Mouse (Mus musculus) forebrain, embryonic 16.5 days (tissue): ENCODE results near the gene Iars2. TPM values are rescaled to one million over a fixed set of nuclear protein-coding genes. Genes with fewer than 3 reads are reported as not detected.

Source experiments
- ATAC-seq: fragments of 200-750 bp; cut with Nextera tagmentation; 2 replicates; pipeline ENCODE4 v1.8.0; 2017; ENCODE audit warnings: mild to moderate bottlenecking, moderate library complexity
- H3K27ac ChIP-seq: fragments of 300-500 bp; sonication (generic); 2 replicates; pipeline ENCODE4 v1.5.1; 2014; ENCODE audit warnings: low read length, control low read depth
- H3K27me3 ChIP-seq: fragments of 300-500 bp; sonication (generic); replicated peaks from 2 replicates; pipeline ENCODE4 v1.6.1; 2014; ENCODE audit warnings: low read length; ENCODE audit not compliant: control insufficient read depth, insufficient read depth
- H3K36me3 ChIP-seq: fragments of 300-500 bp; sonication (generic); 2 replicates; pipeline ENCODE4 v1.6.1; 2014; ENCODE audit not compliant: control insufficient read depth, insufficient read depth
- H3K4me1 ChIP-seq: fragments of 300-500 bp; sonication (generic); replicated peaks from 2 replicates; pipeline ENCODE4 v1.6.1; 2014; ENCODE audit warnings: low read length; ENCODE audit not compliant: control insufficient read depth, insufficient read depth
- H3K4me2 ChIP-seq: fragments of 300-500 bp; sonication (generic); 2 replicates; pipeline ENCODE4 v1.6.1; 2014; ENCODE audit warnings: mild to moderate bottlenecking, low read length, control low read depth
- H3K4me3 ChIP-seq: fragments of 300-500 bp; sonication (generic); replicated peaks from 2 replicates; pipeline ENCODE4 v1.5.1; 2014; ENCODE audit warnings: mild to moderate bottlenecking, low read length, control low read depth
- H3K9ac ChIP-seq: fragments of 300-500 bp; sonication (generic); replicated peaks from 2 replicates; pipeline ENCODE4 v1.6.1; 2014; ENCODE audit warnings: low read depth, low read length, control low read depth
- H3K9me3 ChIP-seq: fragments of 300-500 bp; sonication (generic); 2 replicates; pipeline ENCODE4 v1.6.1; 2016; ENCODE audit warnings: low read length; ENCODE audit not compliant: control insufficient read depth
- WGBS: fragments of 180-500 bp; shearing (Covaris S2); extraction: QIAGEN DNeasy Blood & Tissue Kit; methylation state at CpG from one replicate; pipeline ENCODE4 v1.1.7; 2014; 5-methylcytosine and 5-hydroxymethylcytosine counted together
- microRNA counts: library from miRNA; unstranded; fragments of <30 nt; microRNA quantifications from one replicate; lab custom pipeline; 2016
- microRNA-seq: library from miRNA; unstranded; fragments of <30 nt; microRNA quantifications from one replicate; pipeline ENCODE4, GENCODE M21; 2017
- polyA plus RNA-seq: library from polyadenylated mRNA; unstranded; fragments of >200 nt; fragmentation: Nextera tagmentation; extraction: Ambion mirVana; gene quantifications from 2 replicates; pipeline ENCODE4 v1.2.1, GENCODE M21; 2015

Iars2 gene
- polyA plus RNA-seq, 1 experiment from 2014 or later: 18.2 TPM

GRCm38 (mm10) chr1:185248728-185249127 is 80.5 kb downstream of the Iars2 start:
- Histone ChIP-seq H3K4me3 (no peak overlapping the region), H3K4me1 (peaks cover 9% of the 10 kb centered on the region), H3K4me2 (no peak overlapping the region), H3K9me3 (no peaks in the 10 kb centered on the region), H3K27me3 (no peaks in the 10 kb centered on the region), H3K36me3 (peaks cover 18% of the 10 kb centered on the region), H3K27ac (no peak overlapping the region), H3K9ac (no peak overlapping the region)
- 90% methylated on average over 8 of the region's 8 CpGs for WGBS
- no peak for ATAC-seq

- peaks cover 3% of the 10 kb centered on the region for H3K4me1 ChIP-seq
- no peaks in the 10 kb centered on the region for H3K9me3 ChIP-seq
- peaks cover 12% of the 10 kb centered on the region for H3K36me3 ChIP-seq
- H3K9ac ChIP-seq: no peak overlapping the region
- ATAC-seq: no peak
- H3K4me2 ChIP-seq: no peak overlapping the region
- no peak overlapping the region for H3K27ac ChIP-seq
- H3K27me3 ChIP-seq: no peaks in the 10 kb centered on the region
- 88% methylated on average over 20 of the region's 20 CpGs for WGBS
- no peak overlapping the region for H3K4me3 ChIP-seq
Observed at GRCm38 (mm10) chr1:185247429-185248085, 81.6 kb downstream of the Iars2 start.

- no peak overlapping the region for H3K9ac ChIP-seq
- H3K4me2 ChIP-seq: no peak overlapping the region
- H3K27ac ChIP-seq: no peak overlapping the region
- no peak overlapping the region for H3K4me3 ChIP-seq
- 79% methylated on average over 7 of the region's 7 CpGs for WGBS
- peaks cover 14% of the 10 kb centered on the region for H3K36me3 ChIP-seq
- peaks cover 3% of the 10 kb centered on the region for H3K4me1 ChIP-seq
- ATAC-seq: no peak
- no peaks in the 10 kb centered on the region for H3K27me3 ChIP-seq
- no peaks in the 10 kb centered on the region for H3K9me3 ChIP-seq
Observed at GRCm38 (mm10) chr1:185245456-185245855, 83.7 kb downstream of the Iars2 start.

GRCm38 (mm10) chr1:185243013-185243412 is 86.2 kb downstream of the Iars2 start:
- H3K27ac ChIP-seq: no peak overlapping the region
- H3K4me1 ChIP-seq: peaks cover 3% of the 10 kb centered on the region
- H3K4me2 ChIP-seq: no peak overlapping the region
- no peaks in the 10 kb centered on the region for H3K27me3 ChIP-seq
- 33% methylated on average over 8 of the region's 8 CpGs for WGBS
- 0 out of 2 replicates have a peak, but pooled peaks have one; percentile 18 for ATAC-seq
- H3K4me3 ChIP-seq: no peak overlapping the region
- no peak overlapping the region for H3K9ac ChIP-seq
- no peaks in the 10 kb centered on the region for H3K9me3 ChIP-seq
- H3K36me3 ChIP-seq: peaks cover 22% of the 10 kb centered on the region

- Histone ChIP-seq H3K36me3 (peaks cover 27% of the 10 kb centered on the region), H3K4me1 (no peaks in the 10 kb centered on the region), H3K27me3 (no peaks in the 10 kb centered on the region), H3K4me3 (no peak overlapping the region), H3K9me3 (no peaks in the 10 kb centered on the region), H3K27ac (no peak overlapping the region), H3K9ac (no peak overlapping the region), H3K4me2 (no peak overlapping the region)
- 93% methylated on average over 4 of the region's 4 CpGs for WGBS
- ATAC-seq: no peak
Observed at GRCm38 (mm10) chr1:185236530-185236929, 92.7 kb downstream of the Iars2 start.

- Histone ChIP-seq H3K9ac (no peak overlapping the region), H3K4me3 (no peak overlapping the region), H3K27ac (no peak overlapping the region), H3K4me1 (no peaks in the 10 kb centered on the region), H3K9me3 (no peaks in the 10 kb centered on the region), H3K4me2 (no peak overlapping the region), H3K27me3 (no peaks in the 10 kb centered on the region), H3K36me3 (peaks cover 21% of the 10 kb centered on the region)
- no peak for ATAC-seq
- 92% methylated on average over 5 of the region's 5 CpGs for WGBS
Observed at GRCm38 (mm10) chr1:185235837-185236236, 93.4 kb downstream of the Iars2 start.

MicroRNA genes within 50 kb of the gene (microRNA counts, 519-probe panel; counts per million panel counts)
- microRNA mmu-miR-194 (lab: Ali Mortazavi, UCI) (2,206 counts per million, percentile 45 among the panel's probes with 10 or more counts), microRNA mmu-miR-664 (lab: Ali Mortazavi, UCI) (681 counts per million, percentile 2 among the panel's probes with 10 or more counts)

Small RNA genes lying within 50 kb of the gene (microRNA-seq; reads per million reads assigned to microRNA genes)
- gene Mir194-1 (2.9 reads per million, percentile 10 among the genes with 10 or more reads in this experiment), gene Mir215 (19.5 reads per million, percentile 34 among the genes with 10 or more reads in this experiment), gene Mir664 (16.6 reads per million, percentile 33 among the genes with 10 or more reads in this experiment)

Other genes with a start within 250 kb of the Iars2 start
- 29.0 and 30.2 TPM in 2 replicates for gene Rab3gap2, start 125.3 kb downstream of the Iars2 start, polyA plus RNA-seq
- 33.9 and 43.2 TPM in 2 replicates for gene Bpnt1, start 2.8 kb upstream of the Iars2 start, polyA plus RNA-seq
- gene Eprs, start 33.6 kb upstream of the Iars2 start, polyA plus RNA-seq: 144 and 147 TPM in 2 replicates
- 10.3 and 10.7 TPM in 2 replicates for gene Slc30a10, start 125.5 kb upstream of the Iars2 start, polyA plus RNA-seq